Mouse (Mus musculus) brain, adult 2 months (tissue): ENCODE results near the gene Rsad2.

Experiments
- DNase-seq: peaks from one replicate; pipeline ENCODE4 v3.0.0; 2011; ENCODE audit warnings: low read depth, low spot score

Rsad2 gene

DNA sequence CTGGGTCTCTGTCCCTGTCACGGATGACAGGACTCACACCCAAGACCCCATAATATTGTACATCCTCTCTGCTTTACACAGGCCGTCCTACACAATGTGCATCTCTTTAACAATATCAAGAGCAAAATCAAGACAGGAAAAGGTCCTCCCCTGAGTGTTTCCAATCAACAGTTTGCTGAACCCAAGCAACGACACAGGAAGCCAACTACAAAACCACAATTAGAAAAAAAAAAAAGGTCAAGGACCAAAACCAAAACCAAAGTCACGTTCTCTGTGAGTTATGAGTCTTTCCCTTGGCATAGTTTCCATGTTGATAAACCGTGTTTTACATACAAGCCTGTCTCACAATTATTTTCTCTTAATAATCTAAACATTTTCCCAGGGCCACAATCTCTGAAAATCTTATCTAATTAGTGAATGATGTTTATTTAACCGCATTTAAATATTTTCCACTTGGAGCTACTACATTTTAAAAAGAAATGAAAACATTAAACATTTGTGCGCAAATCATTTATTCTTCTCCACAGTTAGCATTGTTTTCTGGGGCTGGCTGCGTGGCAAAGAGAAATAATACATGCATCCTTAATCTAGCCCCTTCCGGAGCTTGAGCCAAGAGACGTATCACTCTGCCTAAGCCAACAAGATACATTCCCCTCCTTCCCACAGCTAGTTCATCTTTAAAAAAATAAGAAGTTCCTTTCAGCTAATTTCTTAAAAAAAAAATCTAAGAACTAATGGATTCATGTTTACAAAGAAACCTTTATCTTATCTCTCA lies 54.4 kb downstream of the Rsad2 start:
- no peak for DNase-seq

- DNase-seq, result no peak
Measured at GRCm38 (mm10) chr12:26401254-26401653, 55.0 kb downstream of the Rsad2 start.

- DNase-seq, result no peak
Measured at GRCm38 (mm10) chr12:26400762-26401161, 55.5 kb downstream of the Rsad2 start.

DNA sequence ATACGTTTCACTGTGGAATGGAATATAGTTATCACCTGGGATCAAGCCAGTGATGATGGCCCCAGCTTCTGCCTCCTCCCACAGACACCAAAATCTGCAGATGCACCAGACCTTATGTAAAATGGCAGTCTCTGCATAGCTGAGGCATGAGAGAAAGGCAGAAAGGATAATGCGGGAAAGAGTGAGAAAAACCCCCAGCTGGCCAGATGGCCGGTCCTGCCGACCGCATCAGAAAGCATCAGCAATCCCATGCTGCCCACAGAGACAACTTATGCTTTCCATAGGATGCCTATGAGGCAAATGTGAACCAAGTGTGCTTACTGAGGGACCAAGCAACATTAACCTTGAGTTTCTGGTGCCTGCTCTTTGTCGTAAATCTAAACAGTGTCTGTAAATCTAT lies 56.9 kb downstream of the Rsad2 start:
- DNase-seq, result peak; percentile 78

- DNase-seq, result no peak
Measured at GRCm38 (mm10) chr12:26398597-26398996, 57.7 kb downstream of the Rsad2 start.

DNA sequence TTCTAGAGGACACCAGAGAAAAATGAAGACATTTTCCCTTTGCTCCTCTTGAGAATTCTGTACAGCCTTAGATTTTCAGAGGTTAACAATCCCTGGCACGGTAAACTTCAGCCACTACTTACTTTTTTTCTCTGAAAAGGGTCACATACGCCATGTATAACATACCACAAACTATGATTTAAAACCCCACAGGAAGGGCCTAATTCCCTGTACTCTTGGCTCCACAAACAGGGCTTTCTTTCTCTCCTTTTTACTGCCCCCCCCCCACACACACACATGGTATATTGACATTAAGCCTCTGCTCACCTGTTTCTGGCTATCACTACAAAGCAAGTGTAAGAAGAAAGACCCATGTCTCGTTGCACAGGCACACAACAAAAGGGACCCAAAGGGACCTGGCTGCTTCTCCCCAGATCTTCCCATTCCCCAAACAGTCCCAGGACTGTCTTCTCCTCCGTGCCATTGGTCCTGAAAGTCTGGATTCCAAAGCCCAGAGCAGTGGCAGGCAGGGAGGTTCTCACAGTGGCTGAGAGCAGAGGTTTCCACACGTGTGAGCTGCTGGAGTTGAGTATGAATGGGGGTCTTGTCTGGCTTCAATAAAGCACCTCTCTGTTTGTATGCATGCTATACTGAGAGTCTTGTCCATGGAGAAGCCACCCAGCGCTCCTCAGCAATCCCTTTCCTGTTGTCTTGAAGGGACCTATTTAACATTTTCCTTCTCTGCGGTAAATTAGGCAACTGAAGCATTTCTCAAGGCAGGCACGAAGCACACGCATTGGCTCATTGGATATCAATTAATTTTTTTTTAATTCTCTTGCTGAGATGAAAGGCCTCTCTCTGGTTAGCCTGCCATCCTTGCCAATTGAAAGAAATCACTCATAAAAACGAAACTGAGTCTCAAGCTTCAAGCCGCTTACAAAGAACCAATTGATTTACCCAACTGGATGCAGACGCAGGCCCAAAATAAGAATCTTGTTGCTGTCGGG lies 61.5 kb downstream of the Rsad2 start:
- peak; percentile 68 for DNase-seq

GRCm38 (mm10) chr12:26393291-26393690 lies 63.0 kb downstream of the Rsad2 start:
- peak; percentile 83 for DNase-seq
